Mouse (Mus musculus) heart, postnatal 0 days (tissue): ENCODE results near the gene Eya3.

Source experiments
- CTCF ChIP-seq: IDR thresholded peaks from 2 replicates; pipeline ENCODE4 v1.5.1; 2016; ENCODE audit warnings: antibody characterized with exemption, control low read depth, low read depth
- EP300 ChIP-seq: IDR thresholded peaks from 2 replicates; pipeline ENCODE4 v1.6.1; 2016; ENCODE audit warnings: antibody characterized with exemption, low read depth

DNA sequence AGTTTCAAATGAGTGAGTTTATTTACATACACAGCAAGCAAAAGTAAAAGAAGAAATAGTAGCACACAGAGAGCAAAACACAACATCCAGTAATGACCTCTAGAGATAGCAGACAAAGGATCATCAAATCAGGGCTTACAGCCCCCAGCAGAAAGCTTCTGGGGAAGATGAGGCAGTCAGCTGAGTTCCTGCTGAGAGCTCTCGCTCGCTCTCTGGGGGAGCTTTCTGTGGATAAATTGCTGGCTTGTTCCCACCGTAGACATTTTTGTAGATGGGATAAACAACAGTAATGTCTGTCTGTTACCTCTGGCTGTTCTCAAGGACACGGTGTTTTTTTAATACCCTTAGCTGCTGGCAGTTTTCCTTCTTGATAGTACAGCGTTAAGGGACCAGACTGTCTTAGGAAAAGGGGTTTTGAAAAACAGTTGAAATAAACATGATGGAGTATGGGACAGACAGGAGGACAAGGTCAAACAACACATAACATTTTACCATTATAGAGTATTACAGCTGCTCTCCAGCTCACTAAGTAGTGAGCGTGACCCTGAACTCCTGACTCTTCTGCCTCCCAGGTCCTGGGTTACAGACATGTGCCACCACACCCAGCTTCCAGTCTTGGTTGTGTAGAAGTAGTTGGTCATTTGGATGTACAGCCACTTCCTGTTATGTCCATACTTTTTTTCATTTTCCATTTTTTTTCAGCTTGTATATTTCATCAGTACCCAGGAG, 10.6 kb downstream of the Eya3 start:
- no peak for TF ChIP-seq CTCF
- no peak for TF ChIP-seq EP300
